Mouse (Mus musculus): ENCODE measurements at regions not wholly inside any gene's neighbourhood (a gene's known extent, or its start where the extent isn't known, plus 50 kb on each side); places are given as distances from the start of the nearest gene placed in this dataset.

- TF ChIP-seq POLR2A (IDR thresholded peaks at IDR 0.05; ENCODE audit: insufficient read length, low read depth), result no peak
- TF ChIP-seq MYOD1 (IDR thresholded peaks at IDR 0.05; ENCODE audit: control insufficient read depth in 1 of 3, insufficient read length in 2 of 3, low read depth in 2 of 3), result no peak
Observed at GRCm38 (mm10) chr16:78489604-78490003, 86.9 kb downstream of the D16Ertd472e start.
